Mouse (Mus musculus): Measurements from ENCODE around the gene Ufsp1.

DNA sequence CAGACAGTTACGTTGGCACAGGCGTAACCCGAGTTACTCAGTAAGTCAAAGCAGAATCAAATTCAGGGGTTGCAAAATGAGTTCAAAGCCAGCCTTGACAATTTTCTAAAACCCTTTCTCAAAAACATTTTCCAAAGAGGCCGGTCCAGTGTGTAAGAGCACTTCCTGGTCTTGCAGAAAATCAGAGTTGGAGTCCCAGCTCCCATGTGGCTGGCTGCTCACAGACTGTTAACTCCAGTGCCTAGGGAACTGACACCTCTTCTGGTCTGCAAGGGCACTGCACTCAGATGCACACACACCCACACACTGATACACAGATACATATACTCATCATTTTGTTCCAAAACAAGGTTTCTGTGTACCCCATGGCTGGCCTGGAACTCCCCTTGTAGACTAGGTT, 13.9 kb downstream of the Ufsp1 start:
- TF ChIP-seq CTCF (IDR thresholded peaks at IDR 0.05; ENCODE audit: borderline replicate concordance, control insufficient read depth, extremely low read depth, insufficient read depth, low read length, poor library complexity) (no peak), POLR2A (IDR thresholded peaks at IDR 0.05; ENCODE audit: control insufficient read depth, extremely low read depth, insufficient read depth, low read length, poor library complexity) (no peak)

Data from thymus, adult 2 months (tissue).